Mouse (Mus musculus): ENCODE results near the gene Dll4.

DNA sequence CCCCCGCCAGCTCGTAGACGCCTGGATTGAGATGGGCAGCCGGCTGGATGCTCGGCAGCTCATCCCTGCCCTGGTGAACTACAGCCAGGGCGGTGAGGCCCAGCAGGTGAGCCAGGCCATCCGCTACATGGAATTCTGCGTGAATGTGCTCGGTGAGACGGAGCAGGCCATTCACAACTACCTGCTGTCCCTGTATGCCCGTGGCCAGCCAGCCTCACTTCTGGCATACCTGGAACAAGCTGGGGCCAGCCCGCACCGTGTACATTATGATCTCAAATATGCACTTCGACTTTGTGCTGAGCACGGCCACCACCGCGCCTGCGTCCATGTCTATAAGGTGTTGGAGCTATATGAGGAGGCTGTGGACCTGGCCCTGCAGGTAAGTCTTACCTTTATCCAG lies 31.2 kb upstream of the Dll4 start:
- no peak for TF ChIP-seq CTCF (IDR thresholded peaks at IDR 0.05; ENCODE audit: insufficient read depth, low read length)
- TF ChIP-seq POLR2A (IDR thresholded peaks at IDR 0.05; ENCODE audit: borderline replicate concordance, extremely low read depth, low read depth, low read length): no peak
